Mouse (Mus musculus) myocyte (in vitro differentiated cells): ENCODE data around the gene C2cd4c.

Experiments used
- CEBPB ChIP-seq: IDR thresholded peaks from 2 replicates; pipeline ENCODE4 v1.6.1; 2011; ENCODE audit warnings: mild to moderate bottlenecking, moderate library complexity; ENCODE audit not compliant: poor library complexity, insufficient read depth, severe bottlenecking
- E2F4 ChIP-seq: IDR thresholded peaks from one replicate; pipeline ENCODE4 v1.6.1; 2011; ENCODE audit warnings: mild to moderate bottlenecking, control low read depth, moderate library complexity; ENCODE audit not compliant: insufficient read depth
- MAX ChIP-seq: IDR thresholded peaks from one replicate; pipeline ENCODE4 v1.6.1; 2011; ENCODE audit warnings: low read depth, mild to moderate bottlenecking, control low read depth
- MYOD1 ChIP-seq, 3 experiments: IDR thresholded peaks; one replicate each; pipeline ENCODE4 v1.6.1; 2011; ENCODE audit warnings: control low read depth in 2 of 3, low read depth in 2 of 3, mild to moderate bottlenecking in 2 of 3, moderate library complexity in 1 of 3; ENCODE audit not compliant: insufficient read length in 2 of 3, control insufficient read depth in 1 of 3
- MYOG ChIP-seq, 3 experiments: IDR thresholded peaks; one replicate each; pipeline ENCODE4 v1.6.1; 2011; ENCODE audit warnings: control low read depth in 2 of 3, low read depth in 2 of 3, mild to moderate bottlenecking in 2 of 3; ENCODE audit not compliant: insufficient read length in 2 of 3, control insufficient read depth in 1 of 3, insufficient read depth in 1 of 3
- POLR2A ChIP-seq: IDR thresholded peaks from one replicate; pipeline ENCODE4 v1.6.1; 2011; ENCODE audit warnings: low read depth, mild to moderate bottlenecking, control low read depth, moderate library complexity; ENCODE audit not compliant: insufficient read length
- POLR2AphosphoS2 ChIP-seq: IDR thresholded peaks from one replicate; pipeline ENCODE4 v1.6.1; 2011; ENCODE audit warnings: low read depth, control low read depth; ENCODE audit not compliant: insufficient read length
- REST ChIP-seq: IDR thresholded peaks from one replicate; pipeline ENCODE4 v1.6.1; 2011; ENCODE audit warnings: mild to moderate bottlenecking, control low read depth, moderate library complexity; ENCODE audit not compliant: insufficient read depth, insufficient read length
- SRF ChIP-seq: IDR thresholded peaks from one replicate; pipeline ENCODE4 v1.6.1; 2011; ENCODE audit warnings: low read depth; ENCODE audit not compliant: control insufficient read depth, insufficient read length
- TCF12 ChIP-seq: IDR thresholded peaks from one replicate; pipeline ENCODE4 v1.6.1; 2011; ENCODE audit warnings: mild to moderate bottlenecking, control low read depth; ENCODE audit not compliant: poor library complexity, insufficient read depth, severe bottlenecking
- USF1 ChIP-seq: IDR thresholded peaks from one replicate; pipeline ENCODE4 v1.6.1; 2011; ENCODE audit warnings: low read depth, mild to moderate bottlenecking, control low read depth, moderate library complexity

DNA sequence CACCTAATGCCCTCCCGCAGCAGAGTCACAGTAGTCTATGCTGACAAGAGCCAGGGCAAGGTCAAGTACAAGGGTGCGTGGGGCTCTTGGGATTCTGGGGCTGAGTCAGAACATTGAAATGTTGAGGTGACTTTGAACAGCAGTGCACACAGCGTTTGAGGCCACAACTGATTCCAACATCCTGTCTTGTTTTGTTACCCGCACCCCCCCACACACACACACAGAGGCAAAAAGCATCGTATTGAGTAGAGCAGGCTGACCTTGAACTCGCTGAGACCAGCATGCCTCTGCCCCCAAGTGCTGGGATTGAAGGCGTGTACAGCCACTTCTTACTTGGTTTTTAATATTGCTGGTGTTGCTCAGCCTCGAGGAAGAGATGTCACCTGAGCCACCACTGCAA lies 39.5 kb downstream of the C2cd4c start:
- TF ChIP-seq USF1 (no peak), TCF12 (no peak), POLR2A (no peak), MAX (no peak), E2F4 (no peak), CEBPB (no peak), SRF (no peak), MYOG (IDR thresholded peaks at IDR 0.05; ENCODE audit: control insufficient read depth in 1 of 3, insufficient read depth in 1 of 3, insufficient read length in 2 of 3, low read depth in 2 of 3) (no peak), MYOD1 (IDR thresholded peaks at IDR 0.05; ENCODE audit: control insufficient read depth in 1 of 3, insufficient read length in 2 of 3, low read depth in 2 of 3) (no peak), REST (no peak), POLR2AphosphoS2 (no peak)
